Mouse (Mus musculus) neural tube, embryonic 11.5 days (tissue): ENCODE data around the gene Banp. TPM values are rescaled to one million over a fixed set of nuclear protein-coding genes. Genes with fewer than 3 reads are reported as not detected.

Experiments
- ATAC-seq: fragments of 200-750 bp; cut with Nextera tagmentation; 2 replicates; pipeline ENCODE4 v1.8.0; 2017; ENCODE audit warnings: moderate number of reproducible peaks, mild to moderate bottlenecking, moderate TSS enrichment, moderate library complexity; ENCODE audit not compliant: insufficient read depth, low FRiP score, low TSS enrichment
- DNase-seq: peaks from one replicate; pipeline ENCODE4 v3.0.0-alpha.2; 2015; ENCODE audit warnings: low spot score
- H3K27ac ChIP-seq: fragments of 300-500 bp; sonication (generic); 2 replicates; pipeline ENCODE4 v1.5.1; 2014; ENCODE audit warnings: low read depth, mild to moderate bottlenecking, low read length
- H3K27me3 ChIP-seq: fragments of 300-500 bp; sonication (generic); 2 replicates; pipeline ENCODE4 v1.6.1; 2014; ENCODE audit warnings: mild to moderate bottlenecking, low read length, mixed read lengths; ENCODE audit not compliant: control insufficient read depth, insufficient read depth
- H3K36me3 ChIP-seq: fragments of 300-500 bp; sonication (generic); 2 replicates; pipeline ENCODE4 v1.6.1; 2014; ENCODE audit warnings: mild to moderate bottlenecking, low read length, moderate library complexity, mixed read lengths; ENCODE audit not compliant: control insufficient read depth, insufficient read depth
- H3K4me1 ChIP-seq: fragments of 300-500 bp; sonication (generic); 2 replicates; pipeline ENCODE4 v1.6.1; 2014; ENCODE audit warnings: low read length, mixed read lengths; ENCODE audit not compliant: control insufficient read depth, insufficient read depth
- H3K4me2 ChIP-seq: fragments of 300-500 bp; sonication (generic); 2 replicates; pipeline ENCODE4 v1.6.1; 2014; ENCODE audit warnings: low read depth, mild to moderate bottlenecking, moderate library complexity
- H3K4me3 ChIP-seq: fragments of 300-500 bp; sonication (generic); 2 replicates; pipeline ENCODE4 v1.5.1; 2014; ENCODE audit warnings: low read depth, low read length
- H3K9ac ChIP-seq: fragments of 300-500 bp; sonication (generic); 2 replicates; pipeline ENCODE4 v1.6.1; 2014; ENCODE audit warnings: mild to moderate bottlenecking, low read length
- H3K9me3 ChIP-seq: fragments of 300-500 bp; sonication (generic); 2 replicates; pipeline ENCODE4 v1.6.1; 2016; ENCODE audit warnings: low read length; ENCODE audit not compliant: control insufficient read depth
- WGBS: fragments of 180-500 bp; shearing (Covaris S2); extraction: QIAGEN DNeasy Blood & Tissue Kit; methylation state at CpG from one replicate; pipeline ENCODE4 v1.1.7; 2014; 5-methylcytosine and 5-hydroxymethylcytosine counted together
- polyA plus RNA-seq: library from polyadenylated mRNA; unstranded; fragments of >200 nt; fragmentation: Nextera tagmentation; extraction: Ambion mirVana; gene quantifications from 2 replicates; pipeline ENCODE4 v1.2.1, GENCODE M21; 2014

Banp gene
- polyA plus RNA-seq, 1 experiment from 2014 or later: 60.6 TPM

- H3K4me2 ChIP-seq: no peak overlapping the region
- no peaks in the 10 kb centered on the region for H3K36me3 ChIP-seq
- 58% methylated on average over 8 of the region's 8 CpGs for WGBS
- DNase-seq (peak; percentile 60), ATAC-seq (no peak)
- H3K4me3 ChIP-seq: no peak overlapping the region
- no peaks in the 10 kb centered on the region for H3K27me3 ChIP-seq
- H3K9ac ChIP-seq: no peak overlapping the region
- H3K27ac ChIP-seq: no peak overlapping the region
- H3K4me1 ChIP-seq: peaks cover 26% of the 10 kb centered on the region
- no peaks in the 10 kb centered on the region for H3K9me3 ChIP-seq
Measured at GRCm38 (mm10) chr8:121964716-121965512, 15.4 kb downstream of the Banp start.

- H3K27me3 ChIP-seq: no peaks in the 10 kb centered on the region
- no peak for ATAC-seq
- H3K9ac ChIP-seq: no peak overlapping the region
- H3K9me3 ChIP-seq: no peaks in the 10 kb centered on the region
- DNase-seq: no peak
- no peak overlapping the region for H3K4me3 ChIP-seq
- 52% methylated on average over 5 of the region's 5 CpGs for WGBS
- H3K36me3 ChIP-seq: no peaks in the 10 kb centered on the region
- H3K27ac ChIP-seq: peak overlapping the region; percentile 15; the same call in 1 of the 2 replicates
- H3K4me2 ChIP-seq: no peak overlapping the region
- H3K4me1 ChIP-seq: peaks cover 26% of the 10 kb centered on the region
Measured at GRCm38 (mm10) chr8:121966110-121966509, 16.6 kb downstream of the Banp start.

- Histone ChIP-seq H3K36me3 (no peaks in the 10 kb centered on the region), H3K4me2 (no peak overlapping the region), H3K27me3 (no peaks in the 10 kb centered on the region), H3K27ac (peak overlapping the region; percentile 15; the same call in 1 of the 2 replicates), H3K4me3 (no peak overlapping the region), H3K9me3 (no peaks in the 10 kb centered on the region), H3K9ac (peak overlapping the region; percentile 41; the same call in 1 of the 2 replicates), H3K4me1 (peaks cover 26% of the 10 kb centered on the region)
- ATAC-seq: no peak
- DNase-seq: peak; percentile 14
- WGBS: 26% methylated on average over 7 of the region's 7 CpGs
Measured at GRCm38 (mm10) chr8:121966714-121967448, 17.3 kb downstream of the Banp start.

- no peaks in the 10 kb centered on the region for H3K9me3 ChIP-seq
- peak overlapping the region; percentile 4; the same call in 1 of the 2 replicates for H3K27ac ChIP-seq
- DNase-seq (no peak), ATAC-seq (no peak)
- no peaks in the 10 kb centered on the region for H3K36me3 ChIP-seq
- H3K4me3 ChIP-seq: no peak overlapping the region
- H3K4me1 ChIP-seq: peaks cover 26% of the 10 kb centered on the region
- H3K9ac ChIP-seq: no peak overlapping the region
- H3K27me3 ChIP-seq: no peaks in the 10 kb centered on the region
- H3K4me2 ChIP-seq: no peak overlapping the region
- WGBS: 19% methylated on average over 4 of the region's 4 CpGs
Measured at GRCm38 (mm10) chr8:121967977-121968376, 18.4 kb downstream of the Banp start.

- ATAC-seq (no peak), DNase-seq (no peak)
- H3K4me2 ChIP-seq: no peak overlapping the region
- H3K9me3 ChIP-seq: no peaks in the 10 kb centered on the region
- no peaks in the 10 kb centered on the region for H3K27me3 ChIP-seq
- H3K36me3 ChIP-seq: no peaks in the 10 kb centered on the region
- peaks cover 26% of the 10 kb centered on the region for H3K4me1 ChIP-seq
- WGBS: 66% methylated on average over 4 of the region's 4 CpGs
- no peak overlapping the region for H3K9ac ChIP-seq
- no peak overlapping the region for H3K27ac ChIP-seq
- H3K4me3 ChIP-seq: no peak overlapping the region
Measured at GRCm38 (mm10) chr8:121968542-121968941, 19.0 kb downstream of the Banp start.

- H3K27me3 ChIP-seq: no peaks in the 10 kb centered on the region
- no peak overlapping the region for H3K4me3 ChIP-seq
- H3K4me2 ChIP-seq: no peak overlapping the region
- no peaks in the 10 kb centered on the region for H3K9me3 ChIP-seq
- no peaks in the 10 kb centered on the region for H3K36me3 ChIP-seq
- ATAC-seq (no peak), DNase-seq (no peak)
- no peak overlapping the region for H3K9ac ChIP-seq
- no peak overlapping the region for H3K27ac ChIP-seq
- WGBS: 92% methylated on average over 8 of the region's 8 CpGs
- H3K4me1 ChIP-seq: peaks cover 26% of the 10 kb centered on the region
Measured at GRCm38 (mm10) chr8:121970225-121970624, 20.7 kb downstream of the Banp start.

- Histone ChIP-seq H3K9ac (peak overlapping the region; percentile 26; the same call in 1 of the 2 replicates), H3K4me2 (no peak overlapping the region), H3K27ac (no peak overlapping the region), H3K4me3 (no peak overlapping the region), H3K4me1 (peaks cover 17% of the 10 kb centered on the region), H3K9me3 (no peaks in the 10 kb centered on the region), H3K36me3 (peaks cover 6% of the 10 kb centered on the region; the same call in 1 of the 2 replicates), H3K27me3 (no peaks in the 10 kb centered on the region)
- ATAC-seq: no peak
- DNase-seq: no peak
- WGBS: 80% methylated on average over 17 of the region's 17 CpGs
Measured at GRCm38 (mm10) chr8:121971488-121972058, 22.0 kb downstream of the Banp start.

- H3K4me3 ChIP-seq: no peak overlapping the region
- no peak overlapping the region for H3K27ac ChIP-seq
- WGBS: 93% methylated on average over 20 of the region's 28 CpGs
- ATAC-seq: no peak
- H3K4me2 ChIP-seq: no peak overlapping the region
- H3K9me3 ChIP-seq: no peaks in the 10 kb centered on the region
- no peak overlapping the region for H3K9ac ChIP-seq
- H3K27me3 ChIP-seq: no peaks in the 10 kb centered on the region
- no peaks in the 10 kb centered on the region for H3K4me1 ChIP-seq
- peaks cover 10% of the 10 kb centered on the region; the same call in 1 of the 2 replicates for H3K36me3 ChIP-seq
- DNase-seq: no peak
Measured at GRCm38 (mm10) chr8:121973906-121974305, 24.4 kb downstream of the Banp start.
